Mouse (Mus musculus): Measurements from ENCODE around the gene Usp37.

Usp37 gene

GRCm38 (mm10) chr1:74396456-74397222 is 147.4 kb downstream of the Usp37 start:
- 16% methylated on average over 12 of the region's 12 CpGs for WGBS

GRCm38 (mm10) chr1:74395290-74395689 is 148.8 kb downstream of the Usp37 start:
- 86% methylated on average over 13 of the region's 13 CpGs for WGBS

- WGBS, result 92% methylated on average over 15 of the region's 15 CpGs
Measured at GRCm38 (mm10) chr1:74394858-74395257, 149.2 kb downstream of the Usp37 start.

- 95% methylated on average over 9 of the region's 9 CpGs for WGBS
Measured at GRCm38 (mm10) chr1:74394311-74394710, 149.8 kb downstream of the Usp37 start.

- WGBS, result 91% methylated on average over 9 of the region's 9 CpGs
Measured at GRCm38 (mm10) chr1:74393697-74394096, 150.4 kb downstream of the Usp37 start.

GRCm38 (mm10) chr1:74393010-74393409 is 151.1 kb downstream of the Usp37 start:
- WGBS, result 51% methylated on average over 7 of the region's 7 CpGs

GRCm38 (mm10) chr1:74392446-74392994 is 151.6 kb downstream of the Usp37 start:
- WGBS, result 6% methylated on average over 16 of the region's 16 CpGs

GRCm38 (mm10) chr1:74391844-74392441 is 152.1 kb downstream of the Usp37 start:
- WGBS, result under 1% methylated on average over 63 of the region's 63 CpGs

- 2% methylated on average over 51 of the region's 51 CpGs for WGBS
Measured at GRCm38 (mm10) chr1:74390924-74391748, 152.9 kb downstream of the Usp37 start, which contains the start of gene Ctdsp1. Ctdsp1 (plus strand) TSS chr1:74391509.

GRCm38 (mm10) chr1:74390287-74390906 is 153.7 kb downstream of the Usp37 start:
- 15% methylated on average over 21 of the region's 21 CpGs for WGBS

GRCm38 (mm10) chr1:74389831-74390286 is 154.2 kb downstream of the Usp37 start:
- WGBS, result 30% methylated on average over 29 of the region's 29 CpGs

GRCm38 (mm10) chr1:74388398-74388920 is 155.6 kb downstream of the Usp37 start:
- WGBS, result 89% methylated on average over 7 of the region's 7 CpGs

GRCm38 (mm10) chr1:74387386-74387988 is 156.6 kb downstream of the Usp37 start:
- 46% methylated on average over 15 of the region's 15 CpGs for WGBS

GRCm38 (mm10) chr1:74386714-74387385 is 157.2 kb downstream of the Usp37 start:
- WGBS, result under 1% methylated on average over 26 of the region's 26 CpGs

GRCm38 (mm10) chr1:74386363-74386713 is 157.7 kb downstream of the Usp37 start:
- WGBS, result 28% methylated on average over 7 of the region's 10 CpGs

GRCm38 (mm10) chr1:74385531-74385930 is 158.6 kb downstream of the Usp37 start:
- WGBS, result 89% methylated on average over 8 of the region's 8 CpGs

Data from cerebral cortex, adult 2 months (tissue).